Mouse (Mus musculus): ENCODE results near the gene Gsg1. TPM values are rescaled to one million over a fixed set of nuclear protein-coding genes. Genes with fewer than 3 reads are reported as not detected.

Gsg1 gene
- total RNA-seq, 1 experiment from 2014 or later, result 0.29 TPM

DNA sequence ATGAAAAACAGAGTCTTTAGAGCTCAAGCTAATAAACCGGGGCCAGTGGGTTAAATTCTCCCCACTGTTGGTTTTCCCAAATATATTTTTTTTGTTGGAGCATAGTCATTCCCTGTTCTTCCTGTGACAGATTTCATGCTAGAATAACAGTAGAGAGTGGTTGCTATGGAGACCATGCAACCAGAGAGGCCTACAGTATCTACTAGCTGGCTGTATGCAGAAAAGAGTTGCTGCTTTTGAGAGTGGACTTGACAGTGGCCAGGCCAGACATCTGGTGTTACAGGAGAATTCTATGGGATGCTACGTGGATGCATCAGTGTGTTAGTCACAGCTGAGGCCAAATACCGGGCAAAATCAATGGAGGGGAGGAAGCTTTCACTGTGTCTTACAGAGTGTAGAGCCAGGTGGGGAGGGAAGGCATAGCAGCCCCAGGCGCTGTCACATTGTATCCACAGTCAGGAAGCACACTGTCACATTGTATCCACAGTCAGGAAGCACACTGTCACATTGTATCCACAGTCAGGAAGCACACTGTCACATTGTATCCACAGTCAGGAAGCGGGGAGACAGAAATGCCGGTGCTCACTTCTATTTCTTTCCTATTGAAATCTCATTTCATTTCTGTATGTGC is 30.2 kb downstream of the Gsg1 start:
- ATAC-seq (replicated peaks; ENCODE audit: insufficient number of reproducible peaks, low FRiP score, low TSS enrichment, poor library complexity, severe bottlenecking), result no peak

DNA sequence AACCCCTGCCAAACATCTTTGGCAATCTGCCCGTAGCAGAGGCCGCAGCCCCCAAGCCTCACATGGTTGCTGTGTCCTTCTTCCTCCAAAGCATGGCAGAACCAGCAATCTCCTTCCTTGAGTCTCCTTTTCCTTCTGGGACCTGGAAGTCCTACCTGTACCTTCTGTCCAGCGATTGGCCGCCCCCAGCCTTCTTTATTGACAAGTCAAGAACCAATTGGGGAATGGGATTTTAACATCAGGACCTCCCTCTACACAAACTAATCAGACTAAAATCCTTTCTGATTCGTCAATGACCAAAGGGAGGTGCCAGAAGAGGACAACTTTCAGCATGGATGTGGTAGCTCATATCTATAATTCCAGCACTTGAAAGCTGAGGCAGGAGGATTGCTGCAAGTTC is 34.2 kb downstream of the Gsg1 start:
- no peak for ATAC-seq (replicated peaks; ENCODE audit: insufficient number of reproducible peaks, low FRiP score, low TSS enrichment, poor library complexity, severe bottlenecking)

DNA sequence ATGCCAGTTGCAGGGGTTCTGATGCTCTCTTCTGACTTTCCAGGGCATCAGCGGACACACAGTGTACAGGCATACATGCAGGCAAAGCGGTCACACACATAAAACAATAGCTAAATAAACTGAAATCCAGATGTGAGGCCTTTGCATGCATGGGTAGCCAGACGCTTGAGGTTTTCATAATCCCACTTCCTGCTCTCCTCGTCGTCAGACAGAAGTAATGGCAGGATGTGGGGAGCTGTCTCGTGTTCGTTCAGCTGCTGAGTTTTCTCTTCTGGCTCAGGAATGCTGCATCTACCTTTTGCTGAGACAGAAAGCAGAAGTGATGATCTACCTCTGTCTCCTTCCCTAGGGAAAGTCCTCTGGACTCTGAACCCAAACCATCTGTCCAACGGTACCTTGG is 35.8 kb downstream of the Gsg1 start:
- ATAC-seq (replicated peaks; ENCODE audit: insufficient number of reproducible peaks, low FRiP score, low TSS enrichment, poor library complexity, severe bottlenecking), result no peak

DNA sequence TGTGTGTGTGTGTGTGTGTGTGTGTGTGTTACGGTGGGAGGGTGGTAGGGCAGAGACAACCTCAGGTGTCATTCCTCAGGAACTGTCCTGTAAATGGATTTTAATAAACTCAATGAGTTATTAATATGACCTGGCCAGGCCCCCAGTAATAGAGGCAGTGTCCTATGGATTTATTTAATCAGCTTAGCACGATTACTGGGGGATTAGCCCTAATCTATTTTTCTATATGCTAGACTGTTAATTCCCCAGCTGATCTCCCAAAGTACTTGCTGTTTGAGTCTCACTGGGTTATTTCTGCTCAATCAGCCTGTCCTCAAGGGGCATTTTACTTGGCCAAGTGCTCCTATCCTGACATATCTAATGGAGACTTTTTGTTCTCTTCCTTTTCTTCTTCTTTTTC is 41.5 kb downstream of the Gsg1 start:
- ATAC-seq (replicated peaks; ENCODE audit: insufficient number of reproducible peaks, low FRiP score, low TSS enrichment, poor library complexity, severe bottlenecking), result no peak

DNA sequence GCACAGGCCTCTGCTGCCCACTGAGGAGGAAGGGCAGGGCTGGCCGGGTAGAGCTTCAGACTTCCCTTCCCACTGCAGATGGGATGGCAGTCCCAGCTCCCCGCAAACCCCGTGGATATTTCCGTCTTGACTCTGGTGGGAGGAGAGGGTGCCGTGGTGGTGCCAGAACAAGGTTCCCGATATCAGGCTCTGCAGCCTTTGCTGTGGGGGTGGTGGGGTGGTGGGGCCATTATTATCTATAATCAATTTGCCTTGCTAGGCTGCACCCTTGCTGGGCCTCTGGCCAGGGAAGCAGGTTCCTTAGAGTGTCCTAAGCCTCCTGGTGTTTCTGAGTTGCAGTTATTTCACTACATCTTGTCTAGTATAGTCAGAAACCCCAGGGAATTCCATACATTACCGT is 43.0 kb downstream of the Gsg1 start:
- no peak for ATAC-seq (replicated peaks; ENCODE audit: insufficient number of reproducible peaks, low FRiP score, low TSS enrichment, poor library complexity, severe bottlenecking)

DNA sequence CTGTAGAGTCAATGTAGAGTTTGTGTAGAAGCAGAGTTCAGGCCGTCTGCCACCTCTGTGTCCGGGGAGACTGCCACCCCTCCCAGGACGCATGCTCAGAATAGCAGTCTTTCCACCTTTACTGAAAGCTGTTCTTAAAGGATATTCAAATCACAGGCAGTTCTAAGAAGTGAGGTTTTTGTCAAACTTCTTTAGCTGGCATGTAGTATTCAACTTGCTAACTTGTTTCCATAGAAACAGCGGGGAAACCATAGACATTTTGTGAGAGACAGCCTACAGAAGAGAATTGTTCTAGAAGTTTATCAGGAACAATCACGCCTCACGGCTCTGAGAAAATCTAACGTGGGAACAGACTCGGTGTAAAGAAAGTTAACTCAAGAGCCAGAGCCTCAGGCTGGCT is 47.2 kb downstream of the Gsg1 start:
- no peak for ATAC-seq (replicated peaks; ENCODE audit: insufficient number of reproducible peaks, low FRiP score, low TSS enrichment, poor library complexity, severe bottlenecking)

DNA sequence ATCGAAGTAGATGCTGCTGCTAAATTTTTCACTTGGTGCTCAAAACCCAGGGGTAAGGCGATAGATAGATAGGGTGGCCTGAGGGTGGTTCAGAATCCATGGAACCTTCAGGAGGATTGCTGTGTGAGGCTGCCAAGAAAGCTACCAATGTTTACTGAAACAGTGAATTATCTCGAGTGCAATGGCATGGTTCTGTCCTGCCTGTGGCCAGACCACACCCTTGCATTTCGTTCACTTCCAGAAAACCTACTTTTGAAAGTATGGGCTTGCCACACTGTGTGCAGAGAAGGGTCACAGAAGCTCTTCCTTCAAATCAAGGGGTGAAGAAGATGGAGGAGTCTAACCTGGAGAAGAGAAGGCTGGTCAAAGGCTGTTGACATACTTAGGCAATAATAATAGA is 48.3 kb downstream of the Gsg1 start:
- ATAC-seq (replicated peaks; ENCODE audit: insufficient number of reproducible peaks, low FRiP score, low TSS enrichment, poor library complexity, severe bottlenecking), result no peak

DNA sequence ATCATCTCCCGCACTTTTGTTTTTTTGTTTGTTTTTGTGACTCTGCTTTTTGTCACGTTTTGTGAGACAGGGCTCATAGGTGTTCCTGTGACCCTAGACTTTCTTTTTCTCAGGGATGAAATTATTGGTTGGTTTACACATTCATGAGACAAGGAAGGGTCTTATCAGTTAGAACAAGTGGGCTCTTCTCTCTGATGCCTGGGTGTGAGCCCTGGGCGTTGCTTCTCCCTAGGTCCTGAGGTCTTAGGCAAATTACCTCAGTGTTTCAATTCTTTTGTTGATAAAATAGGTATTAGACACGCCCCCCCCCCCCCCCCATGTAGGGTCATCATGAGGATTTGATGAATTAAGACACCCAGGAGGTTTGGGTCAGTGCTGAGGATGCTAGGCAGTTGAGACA is 49.3 kb downstream of the Gsg1 start:
- ATAC-seq (replicated peaks; ENCODE audit: insufficient number of reproducible peaks, low FRiP score, low TSS enrichment, poor library complexity, severe bottlenecking), result no peak

DNA sequence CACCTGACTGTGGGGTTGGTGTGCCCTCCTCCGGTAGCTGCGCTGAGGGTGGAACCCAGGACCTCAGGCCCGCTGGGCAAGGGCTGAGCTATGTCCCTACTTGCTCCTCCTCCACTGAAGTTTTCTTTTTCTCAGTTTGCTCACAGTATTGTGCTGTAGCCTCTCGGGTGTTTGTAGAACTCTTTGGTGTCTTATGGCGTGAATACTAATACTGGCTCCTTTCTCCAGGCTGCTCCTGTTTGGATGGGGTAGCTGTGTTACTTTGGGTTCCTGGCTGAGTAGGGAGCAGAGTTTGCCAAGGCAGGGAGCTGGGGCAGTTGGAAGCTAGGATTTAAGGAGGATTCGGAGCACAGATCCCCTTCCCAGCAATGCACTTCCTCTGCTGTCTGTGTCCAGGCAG is 50.4 kb downstream of the Gsg1 start:
- no peak for ATAC-seq (replicated peaks; ENCODE audit: insufficient number of reproducible peaks, low FRiP score, low TSS enrichment, poor library complexity, severe bottlenecking)

DNA sequence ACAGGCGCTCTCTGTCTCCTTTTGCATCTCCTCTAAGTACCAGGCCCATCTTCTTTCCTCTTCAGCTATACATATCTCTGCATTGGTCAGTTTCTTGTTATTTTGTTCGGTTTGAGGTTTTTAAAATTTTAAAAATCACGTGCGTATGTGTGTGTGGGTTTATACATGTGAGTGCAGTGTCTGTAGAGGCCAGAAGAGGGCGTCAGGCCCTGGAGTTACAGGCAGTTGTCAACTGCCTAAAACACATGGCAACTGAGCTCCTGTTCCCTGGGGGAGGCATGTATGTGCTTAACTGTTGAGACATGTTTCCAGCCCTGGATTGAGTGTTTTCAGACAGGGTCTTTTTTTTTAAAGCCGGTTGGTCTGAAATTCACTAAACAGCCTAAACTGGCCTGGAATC is 51.5 kb downstream of the Gsg1 start:
- ATAC-seq (replicated peaks; ENCODE audit: insufficient number of reproducible peaks, low FRiP score, low TSS enrichment, poor library complexity, severe bottlenecking), result no peak

DNA sequence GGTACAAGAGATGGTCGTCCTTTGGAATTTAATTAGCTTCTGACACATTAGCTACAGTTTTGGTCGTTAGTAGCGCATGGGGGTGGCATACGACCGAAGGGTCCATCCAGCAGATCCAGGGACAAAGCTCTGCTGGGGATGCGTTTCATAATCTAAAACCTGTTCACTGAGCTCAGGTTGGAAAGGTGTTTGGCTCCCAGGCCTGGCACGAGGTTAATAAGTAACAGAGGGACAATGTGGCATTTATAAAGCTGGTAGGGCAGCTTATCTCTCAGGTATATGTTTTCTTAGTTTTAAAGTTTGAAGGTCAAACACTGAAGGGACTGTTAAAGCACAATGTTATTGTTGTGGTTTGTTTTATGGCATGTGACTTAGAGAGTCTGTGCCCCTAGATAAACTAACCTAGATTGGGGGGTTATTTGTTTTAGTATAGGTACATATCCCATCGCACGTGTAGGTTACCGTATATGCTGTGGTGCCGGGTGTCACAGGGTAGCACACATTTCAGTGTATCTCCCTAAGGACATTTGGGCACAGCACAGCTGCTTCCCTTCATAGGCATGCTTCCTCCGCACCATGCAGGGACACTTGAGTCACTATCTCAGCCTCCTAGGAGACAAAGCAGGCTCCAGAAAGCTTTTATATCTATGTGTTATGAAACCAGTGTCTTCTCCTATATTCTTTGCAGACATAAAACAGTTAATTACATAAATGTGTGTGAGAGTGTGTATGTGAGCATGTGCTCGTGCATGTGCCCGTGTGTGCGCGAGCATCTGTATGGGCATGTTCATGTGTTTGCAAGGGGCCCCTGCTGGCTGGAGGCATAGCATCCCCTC is 53.8 kb downstream of the Gsg1 start:
- no peak for ATAC-seq (replicated peaks; ENCODE audit: insufficient number of reproducible peaks, low FRiP score, low TSS enrichment, poor library complexity, severe bottlenecking)

DNA sequence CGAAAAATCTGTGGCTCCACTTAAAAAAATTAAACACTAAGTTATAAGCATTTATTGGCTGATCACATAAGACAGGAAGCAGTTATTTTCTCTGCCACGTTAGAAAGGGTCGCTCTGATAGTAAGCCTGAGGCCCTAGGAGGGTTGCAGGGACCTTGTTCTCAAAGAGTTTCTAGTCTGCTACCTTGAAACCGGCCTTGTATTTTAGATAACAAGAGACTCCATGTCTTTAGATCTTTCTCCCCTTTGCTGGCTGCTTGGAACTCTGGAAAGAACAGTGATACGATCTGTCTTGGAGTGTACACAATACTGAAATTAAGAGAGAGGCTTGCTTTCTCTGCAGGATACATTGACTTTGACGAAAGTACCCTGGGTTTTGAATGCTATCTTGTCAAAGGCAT is 55.4 kb downstream of the Gsg1 start:
- ATAC-seq (replicated peaks; ENCODE audit: insufficient number of reproducible peaks, low FRiP score, low TSS enrichment, poor library complexity, severe bottlenecking), result no peak

DNA sequence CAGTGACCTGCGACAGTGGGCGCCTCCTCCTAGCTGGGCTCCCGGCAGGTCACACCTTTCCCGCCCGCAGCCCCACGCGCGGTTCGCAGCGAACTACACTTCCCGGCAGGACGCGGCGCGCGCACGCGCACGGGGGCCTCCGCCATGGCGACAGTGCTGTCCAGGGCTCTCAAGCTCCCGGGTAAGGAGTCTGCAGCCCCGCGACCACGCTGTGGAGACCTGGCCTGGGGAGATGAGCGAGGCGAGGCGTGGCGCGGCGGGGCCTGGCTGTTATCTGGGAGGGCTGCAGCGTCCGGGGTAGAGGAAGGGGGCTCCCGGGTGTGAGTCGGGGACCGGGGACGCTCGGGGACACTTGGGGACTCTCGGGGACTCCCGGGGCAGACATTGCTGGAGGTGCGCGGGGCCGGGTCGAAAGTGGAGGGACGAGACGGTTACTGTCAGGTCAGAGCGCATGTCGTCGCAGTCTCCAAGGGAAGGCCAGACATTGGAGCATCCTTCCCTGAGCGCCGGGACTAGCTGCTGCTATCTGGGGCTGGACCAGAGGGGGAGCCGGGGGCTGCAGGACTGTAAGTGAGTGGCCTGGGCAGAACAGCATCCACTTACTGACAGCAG is 56.1 kb downstream of the Gsg1 start, which contains the start of the genes Fam234b and Hebp1:
Fam234b (plus strand) TSS at position 57 of the 612 bp plus-strand sequence.
Hebp1 (minus strand) TSS at position 102 of the 612 bp plus-strand sequence.
- no peak; the same call in 1 of the 2 replicates for ATAC-seq (replicated peaks; ENCODE audit: insufficient number of reproducible peaks, low FRiP score, low TSS enrichment, poor library complexity, severe bottlenecking)

DNA sequence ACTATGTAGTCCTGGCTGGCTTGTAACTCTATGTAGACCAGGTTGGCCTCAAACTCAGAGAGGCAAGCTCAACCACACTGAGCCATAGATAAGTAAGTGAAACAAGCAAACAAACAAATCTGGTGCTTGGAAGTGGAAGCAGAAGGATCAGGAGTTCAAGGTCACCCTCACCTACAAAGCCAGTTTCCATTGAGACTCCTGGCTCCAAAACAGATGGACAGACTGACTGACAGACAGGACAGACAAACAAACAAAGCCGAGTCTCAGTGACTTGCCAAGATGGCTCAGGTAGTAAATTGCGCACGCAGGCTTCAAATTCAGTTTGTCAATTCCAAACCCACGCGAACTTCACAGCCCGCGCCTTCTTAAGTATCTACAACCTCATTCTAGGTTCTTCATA is 56.7 kb downstream of the Gsg1 start:
- no peak for ATAC-seq (replicated peaks; ENCODE audit: insufficient number of reproducible peaks, low FRiP score, low TSS enrichment, poor library complexity, severe bottlenecking)

DNA sequence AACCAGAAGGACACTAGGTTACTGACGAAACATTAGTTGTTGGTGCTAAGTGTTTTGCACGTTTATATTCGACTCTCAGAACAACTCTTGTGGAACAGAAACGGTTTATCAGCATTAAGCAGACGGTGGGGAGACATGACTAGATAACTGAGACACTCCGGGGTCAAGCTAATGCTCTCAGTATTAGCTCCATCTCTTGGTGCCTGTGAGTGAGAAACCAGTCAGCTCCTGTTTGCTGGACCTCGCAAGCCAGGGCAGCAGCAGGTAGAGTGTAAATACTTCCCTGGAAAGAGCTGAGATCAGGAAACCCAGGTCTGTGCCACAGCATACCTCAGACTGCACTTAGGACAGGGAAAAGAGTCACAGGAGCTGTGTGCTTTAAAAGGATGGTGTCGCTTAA is 57.4 kb downstream of the Gsg1 start:
- ATAC-seq (replicated peaks; ENCODE audit: insufficient number of reproducible peaks, low FRiP score, low TSS enrichment, poor library complexity, severe bottlenecking), result no peak

DNA sequence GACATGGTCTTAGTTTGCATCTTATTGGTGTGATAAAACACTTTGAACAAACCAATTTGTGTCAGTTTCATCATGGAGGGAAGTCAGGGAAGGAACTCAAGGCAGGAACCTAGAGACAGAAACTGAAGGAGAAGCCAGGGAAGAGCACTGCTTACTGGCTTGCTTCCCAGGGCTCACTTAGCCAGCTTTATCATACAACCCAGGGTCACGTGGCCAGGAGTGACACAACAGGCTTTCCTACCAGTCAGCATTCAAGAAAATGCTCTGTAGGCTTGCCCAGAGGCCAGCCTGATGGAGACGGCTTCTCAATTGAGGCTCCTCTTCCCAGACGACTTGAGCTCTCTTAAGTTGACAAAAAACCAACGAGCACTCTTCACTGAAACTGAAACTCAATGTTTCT is 59.2 kb downstream of the Gsg1 start:
- ATAC-seq (replicated peaks; ENCODE audit: insufficient number of reproducible peaks, low FRiP score, low TSS enrichment, poor library complexity, severe bottlenecking), result no peak

DNA sequence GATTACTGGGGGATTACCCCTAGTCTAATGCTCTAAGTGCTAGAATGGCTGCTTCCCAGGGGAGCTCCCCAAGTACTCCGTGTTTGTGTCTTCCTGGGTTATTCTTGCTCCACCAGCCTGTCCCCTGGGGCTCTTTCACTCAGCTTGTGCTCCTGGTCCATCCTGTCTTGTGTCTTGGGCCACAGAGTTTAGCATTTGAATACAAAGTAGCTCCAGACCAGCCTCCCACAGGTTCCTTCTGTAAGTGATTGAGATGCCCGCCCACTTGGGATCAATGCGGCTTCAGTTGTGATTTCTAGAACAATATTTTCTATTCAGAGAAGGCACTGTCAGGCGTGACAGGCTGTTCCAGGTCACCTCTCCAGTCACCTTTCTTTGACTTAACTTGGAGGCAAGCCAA is 60.4 kb downstream of the Gsg1 start:
- no peak for ATAC-seq (replicated peaks; ENCODE audit: insufficient number of reproducible peaks, low FRiP score, low TSS enrichment, poor library complexity, severe bottlenecking)

DNA sequence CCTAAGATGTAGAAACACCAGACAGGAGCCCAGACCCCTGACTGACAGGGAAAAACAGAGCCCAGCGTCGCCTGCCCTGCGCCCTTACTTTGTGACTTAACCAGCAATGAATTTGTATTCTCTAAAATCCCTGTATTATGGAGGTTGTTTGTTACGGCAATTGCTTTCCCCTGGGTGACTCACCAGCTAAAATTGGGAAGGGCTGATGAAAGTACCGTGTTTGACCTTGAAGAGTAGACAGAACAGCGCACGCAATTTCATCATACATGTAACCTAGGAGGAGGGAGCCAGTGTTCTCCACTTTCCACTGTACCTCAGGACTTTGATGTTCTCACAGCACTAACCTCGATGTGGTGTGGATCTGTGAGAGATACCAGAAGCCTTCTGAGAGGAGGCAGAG is 61.2 kb downstream of the Gsg1 start:
- ATAC-seq (replicated peaks; ENCODE audit: insufficient number of reproducible peaks, low FRiP score, low TSS enrichment, poor library complexity, severe bottlenecking), result no peak

DNA sequence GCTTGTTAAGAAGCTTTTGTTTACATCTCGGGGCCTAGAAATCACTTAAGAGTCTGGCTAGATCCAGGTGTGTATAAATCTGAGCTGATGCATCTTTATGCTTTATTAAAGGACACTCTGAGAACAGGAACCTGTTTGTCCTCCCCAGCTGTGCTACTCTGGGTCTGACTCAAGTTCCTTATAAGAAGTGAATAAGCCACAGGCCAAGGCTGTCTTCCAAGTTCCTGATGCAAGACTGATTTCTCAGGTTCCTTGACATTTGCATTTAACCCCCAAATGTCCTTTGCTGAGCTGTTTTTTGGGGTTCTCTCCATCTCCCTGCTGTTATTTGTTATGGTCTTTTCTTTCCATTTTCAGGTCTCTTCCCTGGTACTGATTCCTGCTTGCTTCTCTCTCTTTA is 62.2 kb downstream of the Gsg1 start:
- no peak for ATAC-seq (replicated peaks; ENCODE audit: insufficient number of reproducible peaks, low FRiP score, low TSS enrichment, poor library complexity, severe bottlenecking)

DNA sequence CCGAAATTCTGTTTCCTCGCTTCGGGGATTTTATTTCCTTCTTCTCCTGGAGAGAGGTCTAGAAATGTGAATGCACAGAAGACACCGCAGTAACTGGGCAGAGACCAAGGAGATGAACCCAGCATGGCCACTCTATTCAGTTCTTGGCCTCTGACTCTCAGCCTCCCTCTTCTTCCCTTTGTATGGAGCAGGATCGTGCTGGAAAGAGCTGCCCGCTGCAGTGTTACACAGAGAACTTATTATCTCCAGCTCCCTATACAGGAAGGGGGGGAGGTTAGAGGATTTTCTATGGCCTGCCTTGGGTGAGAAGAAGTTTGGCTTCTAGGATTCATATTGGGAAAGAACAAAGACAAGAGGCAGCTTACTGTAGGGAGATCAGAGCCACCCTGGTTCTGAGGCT is 64.0 kb downstream of the Gsg1 start:
- ATAC-seq (replicated peaks; ENCODE audit: insufficient number of reproducible peaks, low FRiP score, low TSS enrichment, poor library complexity, severe bottlenecking), result no peak
